16 mouse cellular contexts compared by ENCODE assay signal in genomic region chr1:93669941-93670340, GRCm38 (mm10).
"Had no signal": no experiment of that assay in that cellular context is flagged by ENCODE, and none has a peak within 500 bp of the region (broad histone marks: within the 10 kb centered on the region; RNA-seq: fewer than 3 reads in every experiment).

No protein-coding gene starts in this region.

- H3K36me3 ChIP-seq: liver, embryonic 13.5 days; midbrain, embryonic 15.5 days; neural tube, embryonic 12.5 days; neural tube, embryonic 15.5 days; stomach, embryonic 15.5 days had no signal

- H3K4me3 ChIP-seq: layer of hippocampus, adult 2 months; neural tube, embryonic 12.5 days had no signal

- DNase-seq: kidney, adult 2 months; kidney, postnatal 25 days; layer of hippocampus, adult 9-11 months; liver, embryonic 13.5 days; lung, adult 2 months; lung, postnatal 14 days; lung, postnatal 4 days; right cerebral cortex, postnatal 25 days; spleen, adult 18-20 months; thymus, postnatal 25 days had no signal

- H3K27me3 ChIP-seq: liver, embryonic 13.5 days; midbrain, embryonic 15.5 days; neural tube, embryonic 12.5 days; neural tube, embryonic 15.5 days; stomach, embryonic 15.5 days had no signal

- ATAC-seq: intestine, postnatal 0 days had no signal

- H3K9me3 ChIP-seq: liver, embryonic 13.5 days; midbrain, embryonic 15.5 days; neural tube, embryonic 12.5 days; neural tube, embryonic 15.5 days; stomach, embryonic 15.5 days had no signal

- H3K9ac ChIP-seq: liver, embryonic 13.5 days; midbrain, embryonic 15.5 days; neural tube, embryonic 15.5 days; stomach, embryonic 15.5 days had no signal

- H3K27ac ChIP-seq: layer of hippocampus, adult 2 months; liver, embryonic 13.5 days; midbrain, embryonic 15.5 days; neural tube, embryonic 12.5 days; neural tube, embryonic 15.5 days had no signal
